Comparison of ENCODE assay signal across 19 mouse cellular contexts in the genomic region with DNA sequence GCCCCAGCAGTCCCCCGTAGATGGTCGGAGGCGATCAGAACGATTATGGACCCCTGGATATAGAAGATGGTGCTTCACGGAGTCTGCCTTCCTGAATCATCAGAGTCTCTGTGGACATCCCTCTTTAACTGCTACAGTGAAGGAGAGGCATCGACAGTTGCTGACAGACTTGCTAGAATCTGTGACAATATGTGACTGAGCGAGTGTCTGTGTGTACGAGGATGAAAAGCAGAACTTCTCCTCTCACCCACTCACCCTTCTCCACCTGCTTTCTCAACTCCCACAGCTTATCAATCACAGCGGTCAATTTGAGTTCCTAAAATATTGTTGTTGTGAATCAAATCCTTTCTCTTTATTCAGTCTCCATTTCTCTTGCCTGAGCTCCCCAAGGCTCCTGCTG.
DNase-seq lines count a peak whose midpoint lies in the region; ATAC-seq and TF ChIP-seq lines count a peak whose summit lies in the region.
"Had no signal": no experiment of that assay in that cellular context is flagged by ENCODE, and none has a peak within 500 bp of the region (broad histone marks: within the 10 kb centered on the region; RNA-seq: fewer than 3 reads in every experiment).

No protein-coding gene starts in this region.

- WGBS in hindbrain, embryonic 13.5 days: 76% methylated on average over 9 of the region's 9 CpGs
- WGBS in hindbrain, postnatal 0 days: 72% methylated on average over 9 of the region's 9 CpGs
- WGBS in midbrain, postnatal 0 days: 84% methylated on average over 9 of the region's 9 CpGs
- WGBS in midbrain, embryonic 15.5 days: 83% methylated on average over 9 of the region's 9 CpGs

- TF ChIP-seq CTCF in hindbrain, postnatal 0 days (IDR thresholded peaks at IDR 0.05; ENCODE audit: low read depth): no peak
- TF ChIP-seq CTCF in midbrain, postnatal 0 days (IDR thresholded peaks at IDR 0.05): no peak

- ATAC-seq in hindbrain, embryonic 13.5 days (ENCODE audit: low FRiP score): no peak
- no peak for ATAC-seq in hindbrain, postnatal 0 days
- ATAC-seq in midbrain, postnatal 0 days (ENCODE audit: low FRiP score): no peak
- no peak for ATAC-seq in midbrain, embryonic 15.5 days (replicated peaks)
- no peak for ATAC-seq in megakaryocyte progenitor cell, adult 5-6 weeks (replicated peaks; ENCODE audit: poor library complexity)
- ATAC-seq: lung, postnatal 0 days had no signal

- peaks cover 3% of the 10 kb centered on the region; the same call in 1 of the 2 replicates for H3K4me1 ChIP-seq in hindbrain, embryonic 13.5 days (replicated peaks)
- no peaks in the 10 kb centered on the region for H3K4me1 ChIP-seq in hindbrain, postnatal 0 days (ENCODE audit: insufficient read depth, low read length)
- no peaks in the 10 kb centered on the region for H3K4me1 ChIP-seq in midbrain, postnatal 0 days (ENCODE audit: insufficient read depth, low read length)
- no peaks in the 10 kb centered on the region for H3K4me1 ChIP-seq in midbrain, embryonic 15.5 days
- H3K4me1 ChIP-seq: embryonic facial prominence, embryonic 10.5 days; limb, embryonic 15.5 days; midbrain, embryonic 12.5 days; neural tube, embryonic 13.5 days had no signal

- no peaks in the 10 kb centered on the region for H3K27me3 ChIP-seq in hindbrain, embryonic 13.5 days
- no peaks in the 10 kb centered on the region for H3K27me3 ChIP-seq in hindbrain, postnatal 0 days (ENCODE audit: insufficient read depth, low read length)
- H3K27me3 ChIP-seq in midbrain, postnatal 0 days (ENCODE audit: insufficient read depth, low read length): no peaks in the 10 kb centered on the region
- H3K27me3 ChIP-seq in midbrain, embryonic 15.5 days (replicated peaks): no peaks in the 10 kb centered on the region
- H3K27me3 ChIP-seq: limb, embryonic 15.5 days; midbrain, embryonic 12.5 days; neural tube, embryonic 13.5 days had no signal

- DNase-seq in hindbrain, postnatal 0 days (ENCODE audit: low spot score): no peak
- peak; percentile 5 for DNase-seq in midbrain, postnatal 0 days (ENCODE audit: low spot score)
- DNase-seq in layer of hippocampus, adult 8-10 months (ENCODE audit: low spot score in 2 of 2): peak; percentile 49 to 63
- DNase-seq in telencephalon, adult 2 months (ENCODE audit: low read depth, low spot score): peak; percentile 51
- DNase-seq: B cell, adult 2 months; cerebellum, adult 9-10 months; gastrocnemius, postnatal 10 days; heart, adult 18-20 months; heart, postnatal 36 days; kidney, adult 18-20 months; kidney, postnatal 10 days had no signal

- no peak overlapping the region for H3K9ac ChIP-seq in hindbrain, embryonic 13.5 days
- H3K9ac ChIP-seq in hindbrain, postnatal 0 days (replicated peaks; ENCODE audit: low read length): no peak overlapping the region
- no peak overlapping the region for H3K9ac ChIP-seq in midbrain, postnatal 0 days (replicated peaks; ENCODE audit: low read length, poor library complexity, severe bottlenecking)
- no peak overlapping the region for H3K9ac ChIP-seq in midbrain, embryonic 15.5 days
- H3K9ac ChIP-seq: limb, embryonic 15.5 days; midbrain, embryonic 12.5 days; neural tube, embryonic 13.5 days had no signal

- no peak overlapping the region for H3K4me3 ChIP-seq in hindbrain, embryonic 13.5 days
- no peak overlapping the region for H3K4me3 ChIP-seq in hindbrain, postnatal 0 days (ENCODE audit: low read length)
- no peak overlapping the region for H3K4me3 ChIP-seq in midbrain, postnatal 0 days (ENCODE audit: low read depth, low read length)
- H3K4me3 ChIP-seq in midbrain, embryonic 15.5 days: no peak overlapping the region
- H3K4me3 ChIP-seq: embryonic facial prominence, embryonic 10.5 days; limb, embryonic 15.5 days; midbrain, embryonic 12.5 days; neural tube, embryonic 13.5 days had no signal

- no peak overlapping the region for H3K4me2 ChIP-seq in hindbrain, embryonic 13.5 days
- H3K4me2 ChIP-seq in hindbrain, postnatal 0 days (ENCODE audit: low read depth, low read length): no peak overlapping the region
- no peak overlapping the region for H3K4me2 ChIP-seq in midbrain, postnatal 0 days (ENCODE audit: low read depth, low read length, poor library complexity, severe bottlenecking)
- H3K4me2 ChIP-seq in midbrain, embryonic 15.5 days: no peak overlapping the region
- H3K4me2 ChIP-seq: limb, embryonic 15.5 days; midbrain, embryonic 12.5 days; neural tube, embryonic 13.5 days had no signal

- no peaks in the 10 kb centered on the region for H3K9me3 ChIP-seq in hindbrain, embryonic 13.5 days
- H3K9me3 ChIP-seq in hindbrain, postnatal 0 days (ENCODE audit: low read length): no peaks in the 10 kb centered on the region
- H3K9me3 ChIP-seq in midbrain, postnatal 0 days (ENCODE audit: low read length): no peaks in the 10 kb centered on the region
- no peaks in the 10 kb centered on the region for H3K9me3 ChIP-seq in midbrain, embryonic 15.5 days
- H3K9me3 ChIP-seq: embryonic facial prominence, embryonic 10.5 days; limb, embryonic 15.5 days; midbrain, embryonic 12.5 days; neural tube, embryonic 13.5 days had no signal

- H3K36me3 ChIP-seq in hindbrain, embryonic 13.5 days: no peaks in the 10 kb centered on the region
- no peaks in the 10 kb centered on the region for H3K36me3 ChIP-seq in hindbrain, postnatal 0 days (ENCODE audit: insufficient read depth, low read length)
- H3K36me3 ChIP-seq in midbrain, postnatal 0 days (ENCODE audit: insufficient read depth, low read length): no peaks in the 10 kb centered on the region
- H3K36me3 ChIP-seq in midbrain, embryonic 15.5 days (replicated peaks): no peaks in the 10 kb centered on the region
- H3K36me3 ChIP-seq: embryonic facial prominence, embryonic 10.5 days; limb, embryonic 15.5 days; midbrain, embryonic 12.5 days; neural tube, embryonic 13.5 days had no signal

- peak overlapping the region; percentile 5 for H3K27ac ChIP-seq in hindbrain, embryonic 13.5 days
- no peak overlapping the region for H3K27ac ChIP-seq in hindbrain, postnatal 0 days
- H3K27ac ChIP-seq in midbrain, postnatal 0 days (ENCODE audit: low read depth, low read length): no peak overlapping the region
- no peak overlapping the region for H3K27ac ChIP-seq in midbrain, embryonic 15.5 days
- H3K27ac ChIP-seq: embryonic facial prominence, embryonic 10.5 days; limb, embryonic 15.5 days; midbrain, embryonic 12.5 days; neural tube, embryonic 13.5 days had no signal
